Mouse (Mus musculus) liver, embryonic 14.5 days (tissue): Measurements from ENCODE around the gene Olfr1369-ps1.

Experiments
- CTCF ChIP-seq: IDR thresholded peaks from 2 replicates; pipeline ENCODE4 v1.5.1; 2016; ENCODE audit warnings: antibody characterized with exemption, low read depth, control low read depth
- EP300 ChIP-seq: IDR thresholded peaks from 2 replicates; pipeline ENCODE4 v1.6.1; 2016; ENCODE audit warnings: antibody characterized with exemption, low read depth

GRCm38 (mm10) chr13:21160041-21160511 is 48.8 kb downstream of the Olfr1369-ps1 start:
- TF ChIP-seq CTCF (no peak), EP300 (no peak)
